Mouse (Mus musculus) hindbrain, embryonic 10.5 days (tissue): ENCODE measurements at regions not wholly inside any gene's neighbourhood (a gene's known extent, or its start where the extent isn't known, plus 50 kb on each side); places are given as distances from the start of the nearest gene placed in this dataset.
A peak's percentile ranks its signal among the peaks of the same experiment; 100 is the strongest.
"Not testable (repeated sequence)": the region's sequence is repeated elsewhere in the genome, so short reads cannot be mapped to it uniquely, and the experiment has no call there.

ENCODE experiments used
- DNase-seq: peaks from one replicate; pipeline ENCODE4 v3.0.0-alpha.2; 2017; ENCODE audit warnings: low spot score
- H3K27ac ChIP-seq: fragments of 300-500 bp; sonication (generic); 2 replicates; pipeline ENCODE4 v1.5.1; 2016; ENCODE audit warnings: mild to moderate bottlenecking, moderate library complexity
- H3K27me3 ChIP-seq: fragments of 300-500 bp; sonication (generic); 2 replicates; pipeline ENCODE4 v1.6.1; 2016; ENCODE audit warnings: mild to moderate bottlenecking; ENCODE audit not compliant: poor library complexity, insufficient read depth, severe bottlenecking
- H3K36me3 ChIP-seq: fragments of 300-500 bp; sonication (generic); 2 replicates; pipeline ENCODE4 v1.6.1; 2016; ENCODE audit warnings: mild to moderate bottlenecking, moderate library complexity
- H3K4me1 ChIP-seq: fragments of 300-500 bp; sonication (generic); replicated peaks from 2 replicates; pipeline ENCODE4 v1.6.1; 2016; ENCODE audit warnings: mild to moderate bottlenecking
- H3K4me3 ChIP-seq: fragments of 300-500 bp; sonication (generic); 2 replicates; pipeline ENCODE4 v1.5.1; 2016; ENCODE audit warnings: mild to moderate bottlenecking, moderate library complexity
- H3K9me3 ChIP-seq: fragments of 300-500 bp; sonication (generic); 2 replicates; pipeline ENCODE4 v1.6.1; 2016; ENCODE audit warnings: mild to moderate bottlenecking, moderate library complexity
- whole genome bisulfite sequencing: fragments of 180-500 bp; shearing (Covaris S2); methylation state at CpG from one replicate; pipeline ENCODE4 v1.1.7; 2016; 5-methylcytosine and 5-hydroxymethylcytosine counted together

DNA sequence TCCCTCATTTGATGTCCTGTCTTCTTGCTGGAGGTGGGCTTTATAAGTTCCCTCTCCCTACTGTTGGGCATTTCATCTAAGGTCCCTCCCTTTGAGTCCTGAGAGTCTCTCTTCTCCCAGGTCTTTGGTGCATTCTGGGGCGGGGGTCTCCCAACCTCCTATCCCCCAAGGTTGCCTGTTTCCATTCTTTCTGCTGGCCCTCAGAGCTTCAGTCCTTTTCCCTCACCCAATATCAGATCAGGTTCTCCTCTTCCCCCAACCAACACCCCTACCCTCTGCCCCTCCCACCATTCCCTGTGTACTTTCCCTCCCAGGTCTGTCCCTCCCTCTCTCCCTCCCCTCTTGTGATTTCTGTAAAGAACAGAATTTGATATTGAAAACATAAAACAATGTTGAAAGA, 297.9 kb downstream of the Med10 start:
- DNase-seq, H3K4me3 ChIP-seq, H3K36me3 ChIP-seq, H3K27me3 ChIP-seq, H3K4me1 ChIP-seq, H3K27ac ChIP-seq, H3K9me3 ChIP-seq: not testable (repeated sequence)
- 79% methylated on average over 1 of the region's 1 CpGs for WGBS

DNA sequence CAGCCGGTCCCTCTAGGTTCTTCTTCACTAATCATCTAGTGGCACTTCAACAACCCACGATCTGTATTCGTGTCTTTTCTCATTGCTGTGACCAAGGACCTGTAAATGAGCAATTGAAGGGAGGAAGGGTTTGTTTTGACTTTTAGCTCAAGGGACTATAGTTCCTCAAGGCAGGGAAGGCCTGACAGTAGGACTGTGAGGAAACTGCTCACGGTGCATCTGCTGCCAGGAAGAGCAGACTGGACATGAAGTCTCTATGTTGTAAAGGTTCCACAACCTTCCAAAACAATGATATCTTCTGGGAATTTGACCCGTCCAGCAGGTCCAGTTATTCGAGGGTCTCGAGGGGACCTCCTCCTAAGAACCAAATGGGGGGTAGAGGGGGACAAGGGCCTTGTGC, 300.8 kb downstream of the Med10 start:
- Histone ChIP-seq H3K4me1 (no peaks in the 10 kb centered on the region), H3K9me3 (no peaks in the 10 kb centered on the region), H3K27ac (no peak overlapping the region), H3K36me3 (no peaks in the 10 kb centered on the region), H3K27me3 (no peaks in the 10 kb centered on the region), H3K4me3 (no peak overlapping the region)
- no peak for DNase-seq
- 84% methylated on average over 7 of the region's 7 CpGs for WGBS

DNA sequence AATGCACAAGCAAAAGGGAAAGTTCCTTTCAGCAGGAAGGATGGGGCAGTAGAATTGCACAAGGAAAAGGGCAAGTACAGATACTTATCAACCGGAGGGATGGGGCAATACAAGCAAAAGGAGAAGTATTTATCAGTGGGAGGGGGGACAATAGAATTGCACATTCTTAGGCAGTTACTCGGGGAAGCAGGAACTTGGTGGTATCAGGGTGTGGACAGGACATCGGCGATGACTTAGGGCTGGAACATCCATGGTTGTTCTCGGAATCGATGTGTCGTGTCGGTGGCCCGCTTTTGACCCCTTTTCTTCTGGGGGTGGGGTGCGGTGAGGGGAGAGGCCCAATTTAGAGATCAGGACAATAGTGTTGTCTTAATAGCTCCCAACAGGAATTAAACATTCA, 301.3 kb downstream of the Med10 start:
- 90% methylated on average over 10 of the region's 10 CpGs for WGBS
- not testable (repeated sequence) for H3K9me3 ChIP-seq

GRCm38 (mm10) chr13:70103903-70104302, 301.7 kb downstream of the Med10 start:
- Histone ChIP-seq H3K27me3 (no peaks in the 10 kb centered on the region), H3K9me3 (no peaks in the 10 kb centered on the region), H3K4me1 (no peaks in the 10 kb centered on the region), H3K36me3 (no peaks in the 10 kb centered on the region), H3K27ac (no peak overlapping the region), H3K4me3 (no peak overlapping the region)
- 91% methylated on average over 4 of the region's 4 CpGs for WGBS
- no peak for DNase-seq

More for the DNA sequence above, 301.3 kb downstream of the Med10 start:
- H3K27ac ChIP-seq, H3K27me3 ChIP-seq, H3K36me3 ChIP-seq, H3K4me3 ChIP-seq, H3K4me1 ChIP-seq, DNase-seq: not testable (repeated sequence)

GRCm38 (mm10) chr13:70115576-70115975, 313.4 kb downstream of the Med10 start:
- 86% methylated on average over 9 of the region's 9 CpGs for WGBS
- Histone ChIP-seq H3K27ac (peak overlapping the region; percentile 45; the same call in 1 of the 2 replicates), H3K4me3 (no peak overlapping the region), H3K9me3 (no peaks in the 10 kb centered on the region), H3K36me3 (no peaks in the 10 kb centered on the region), H3K27me3 (no peaks in the 10 kb centered on the region), H3K4me1 (peaks cover 10% of the 10 kb centered on the region; the same call in 1 of the 2 replicates)
- DNase-seq = no peak

- WGBS = 44% methylated on average over 9 of the region's 9 CpGs
- H3K4me3 ChIP-seq = no peak overlapping the region
- no peak for DNase-seq
These were observed 322.8 kb downstream of the Med10 start for GRCm38 (mm10) chr13:70124860-70125545.

DNA sequence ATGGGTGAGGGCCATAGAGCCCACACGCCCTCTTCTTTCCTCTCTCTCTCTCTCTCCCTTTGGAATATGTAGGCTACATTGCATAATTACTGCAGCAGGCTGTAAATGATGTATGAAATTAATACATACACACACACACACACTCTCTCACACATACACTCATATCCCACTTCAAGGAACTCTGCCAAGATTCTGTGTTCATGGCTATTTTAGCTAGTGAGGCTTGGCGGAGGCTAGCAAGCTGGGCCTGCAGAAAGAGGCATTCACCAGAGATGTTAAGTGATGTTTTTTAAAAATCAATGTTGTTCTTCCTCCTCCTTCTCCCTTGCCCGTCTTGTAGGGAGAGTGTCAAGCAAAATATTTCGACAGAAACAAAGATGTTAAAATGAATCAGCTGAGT, 325.1 kb downstream of the Med10 start:
- H3K9me3 ChIP-seq = no peaks in the 10 kb centered on the region

More at GRCm38 (mm10) chr13:70124860-70125545, 322.8 kb downstream of the Med10 start:
- no peak overlapping the region for H3K27ac ChIP-seq
- H3K36me3 ChIP-seq = no peaks in the 10 kb centered on the region
- no peaks in the 10 kb centered on the region for H3K9me3 ChIP-seq
- H3K27me3 ChIP-seq = no peaks in the 10 kb centered on the region
- peaks cover 12% of the 10 kb centered on the region for H3K4me1 ChIP-seq

GRCm38 (mm10) chr13:70134544-70134943, 332.3 kb downstream of the Med10 start:
- 94% methylated on average over 8 of the region's 8 CpGs for WGBS

More for the DNA sequence above, 325.1 kb downstream of the Med10 start:
- peaks cover 12% of the 10 kb centered on the region for H3K4me1 ChIP-seq
- no peak for DNase-seq
- no peaks in the 10 kb centered on the region for H3K27me3 ChIP-seq
- no peaks in the 10 kb centered on the region for H3K36me3 ChIP-seq
- no peak overlapping the region for H3K4me3 ChIP-seq
- WGBS = 85% methylated on average over 4 of the region's 4 CpGs
- H3K27ac ChIP-seq = no peak overlapping the region

GRCm38 (mm10) chr13:70136209-70136608, 334.0 kb downstream of the Med10 start:
- H3K27me3 ChIP-seq = no peaks in the 10 kb centered on the region
- no peak overlapping the region for H3K27ac ChIP-seq
- H3K4me3 ChIP-seq = no peak overlapping the region
- H3K36me3 ChIP-seq = no peaks in the 10 kb centered on the region
- no peak for DNase-seq
- no peaks in the 10 kb centered on the region for H3K4me1 ChIP-seq
- WGBS = 77% methylated on average over 1 of the region's 1 CpGs
- H3K9me3 ChIP-seq = no peaks in the 10 kb centered on the region

More at GRCm38 (mm10) chr13:70134544-70134943, 332.3 kb downstream of the Med10 start:
- no peaks in the 10 kb centered on the region for H3K27me3 ChIP-seq
- no peaks in the 10 kb centered on the region for H3K9me3 ChIP-seq
- no peaks in the 10 kb centered on the region for H3K4me1 ChIP-seq
- H3K27ac ChIP-seq = no peak overlapping the region
- no peak overlapping the region for H3K4me3 ChIP-seq
- no peaks in the 10 kb centered on the region for H3K36me3 ChIP-seq
- no peak for DNase-seq

- WGBS = 90% methylated on average over 4 of the region's 4 CpGs
- Histone ChIP-seq H3K27me3 (no peaks in the 10 kb centered on the region), H3K4me3 (no peak overlapping the region), H3K36me3 (no peaks in the 10 kb centered on the region), H3K4me1 (peaks cover 14% of the 10 kb centered on the region), H3K27ac (no peak overlapping the region), H3K9me3 (no peaks in the 10 kb centered on the region)
- no peak for DNase-seq
These were observed 342.3 kb downstream of the Med10 start for GRCm38 (mm10) chr13:70144461-70144860.

GRCm38 (mm10) chr13:70145466-70145865, 343.3 kb downstream of the Med10 start:
- Histone ChIP-seq H3K36me3 (no peaks in the 10 kb centered on the region), H3K4me3 (no peak overlapping the region), H3K27ac (no peak overlapping the region), H3K9me3 (no peaks in the 10 kb centered on the region), H3K27me3 (peaks cover 8% of the 10 kb centered on the region), H3K4me1 (peaks cover 23% of the 10 kb centered on the region)
- 56% methylated on average over 6 of the region's 6 CpGs for WGBS
- no peak for DNase-seq

- H3K27me3 ChIP-seq = peaks cover 12% of the 10 kb centered on the region
- no peak overlapping the region for H3K27ac ChIP-seq
- H3K4me3 ChIP-seq = no peak overlapping the region
- H3K4me1 ChIP-seq = peaks cover 23% of the 10 kb centered on the region
- no peaks in the 10 kb centered on the region for H3K9me3 ChIP-seq
- no peaks in the 10 kb centered on the region for H3K36me3 ChIP-seq
- DNase-seq = no peak
- 20% methylated on average over 8 of the region's 8 CpGs for WGBS
These were observed 347.1 kb downstream of the Med10 start for GRCm38 (mm10) chr13:70149041-70149898.

GRCm38 (mm10) chr13:70149899-70150184, 347.6 kb downstream of the Med10 start:
- DNase-seq = no peak
- 46% methylated on average over 10 of the region's 10 CpGs for WGBS

More at GRCm38 (mm10) chr13:70149899-70150184, 347.6 kb downstream of the Med10 start:
- Histone ChIP-seq H3K9me3 (no peaks in the 10 kb centered on the region), H3K36me3 (no peaks in the 10 kb centered on the region), H3K4me3 (no peak overlapping the region), H3K4me1 (peaks cover 23% of the 10 kb centered on the region), H3K27ac (no peak overlapping the region), H3K27me3 (peaks cover 12% of the 10 kb centered on the region)
